Mouse (Mus musculus): ENCODE measurements around the gene Frg2f1. TPM values are rescaled to one million over a fixed set of nuclear protein-coding genes. Genes with fewer than 3 reads are reported as not detected.
"Not testable (repeated sequence)": the region's sequence is repeated elsewhere in the genome, so short reads cannot be mapped to it uniquely, and the experiment has no call there.

The Frg2f1 gene
- 10 to 100 TPM; 24.1 to 28.0 TPM for total RNA-seq (2021)

- intact Hi-C loops (cut with DNase I): no loop called here
- DNase-seq: peak; percentile 94
Measured at GRCm38 (mm10) chr4:119539031-119539824, at the start of gene Frg2f1. TSS of gene Frg2f1 (minus strand) at chr4:119539529.

DNA sequence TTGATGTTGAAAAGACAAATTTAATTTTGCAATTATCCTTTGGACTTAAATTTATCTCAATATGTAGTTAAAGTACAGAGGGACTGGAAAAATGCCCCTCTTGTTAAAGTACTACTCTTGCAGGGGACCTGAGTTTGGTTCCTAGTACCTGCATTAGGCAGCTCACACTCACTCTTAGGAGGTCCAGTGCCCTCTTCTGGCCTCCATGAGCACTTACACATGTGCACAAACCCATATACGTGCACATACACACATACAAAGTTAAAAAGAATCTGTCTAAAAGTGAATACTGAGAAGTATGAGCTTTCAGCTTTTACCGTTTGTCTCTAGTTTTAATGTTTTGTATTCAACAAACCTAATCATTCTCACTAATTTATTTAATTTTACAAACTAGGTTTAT lies 48.7 kb upstream of the Frg2f1 start:
- intact Hi-C loops (cut with DNase I): no loop called here
- no peak for DNase-seq

GRCm38 (mm10) chr4:119575459-119575858 lies 36.1 kb upstream of the Frg2f1 start:
- intact Hi-C loops (cut with DNase I): no loop called here
- DNase-seq: no peak

GRCm38 (mm10) chr4:119574504-119574903 lies 35.2 kb upstream of the Frg2f1 start:
- intact Hi-C loops (cut with DNase I): no loop called here

DNA sequence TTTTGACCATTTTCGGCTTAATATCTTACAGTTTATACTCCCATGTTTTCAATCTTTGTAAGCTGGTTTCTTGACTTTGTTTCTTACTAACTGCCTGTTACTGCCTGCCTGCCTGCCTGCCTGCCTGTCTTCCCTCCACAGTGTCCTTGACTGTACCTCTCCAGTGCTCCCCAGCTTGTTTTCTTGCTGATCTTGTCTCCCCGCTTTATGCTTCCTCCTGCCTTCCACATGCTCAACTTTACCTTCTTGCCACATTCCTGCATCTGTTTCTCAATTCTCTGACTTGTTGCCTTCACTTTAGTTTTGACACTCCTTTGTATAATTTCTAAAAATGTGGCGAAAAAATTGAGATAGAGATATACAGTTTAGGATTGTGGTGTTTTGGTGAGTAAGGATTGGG lies 33.4 kb upstream of the Frg2f1 start:
- intact Hi-C loops (cut with DNase I): no loop called here
- DNase-seq: no peak

More at GRCm38 (mm10) chr4:119574504-119574903, 35.2 kb upstream of the Frg2f1 start:
- no peak for DNase-seq

DNA sequence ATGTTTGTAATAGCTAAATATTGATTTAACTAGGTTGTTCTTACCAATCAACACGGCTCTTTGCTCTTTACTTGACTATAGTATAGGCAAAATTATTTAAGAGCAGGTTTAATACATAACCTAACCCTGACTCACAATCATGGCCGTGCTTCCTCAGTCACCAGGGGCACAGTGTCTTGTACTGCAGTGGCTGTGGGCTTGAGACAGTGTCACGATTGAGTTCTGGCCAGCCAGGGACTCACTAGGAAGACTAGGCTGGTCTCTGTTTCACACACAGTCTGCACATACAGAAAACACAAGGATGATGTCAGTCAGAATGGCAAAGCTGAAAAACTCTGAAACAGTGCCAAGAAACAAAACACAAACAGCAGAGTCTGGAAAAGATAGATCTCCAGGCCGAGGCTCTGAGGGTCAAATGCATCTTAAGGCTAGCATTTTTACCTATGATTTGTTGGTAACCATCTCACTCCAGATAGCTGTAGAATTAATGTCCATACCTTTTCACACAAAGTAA lies 27.1 kb upstream of the Frg2f1 start:
- DNase-seq: no peak
- intact Hi-C loops (cut with DNase I): no loop called here

DNA sequence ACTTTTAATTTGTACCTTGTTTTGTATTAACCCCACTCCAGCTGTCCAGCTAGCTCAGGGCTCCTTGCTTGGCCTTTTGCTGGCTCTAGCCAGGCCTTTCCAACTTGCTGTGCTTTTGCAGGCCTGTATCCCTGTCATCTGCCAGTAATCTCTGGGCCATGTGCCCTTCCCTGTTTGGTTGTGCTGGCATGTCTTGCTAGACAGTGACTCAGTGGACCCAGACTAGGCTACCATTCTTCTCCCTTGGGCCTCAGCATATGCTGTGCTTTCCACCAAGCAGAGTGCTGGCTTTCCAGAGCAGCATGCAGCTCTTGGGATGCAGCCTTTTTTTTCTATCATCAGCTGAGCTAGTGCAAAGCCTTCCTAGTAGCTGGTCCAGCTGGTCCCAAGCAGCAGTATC lies 23.8 kb upstream of the Frg2f1 start:
- peak; percentile 3 for DNase-seq
- intact Hi-C loops (cut with DNase I): no loop called here

DNA sequence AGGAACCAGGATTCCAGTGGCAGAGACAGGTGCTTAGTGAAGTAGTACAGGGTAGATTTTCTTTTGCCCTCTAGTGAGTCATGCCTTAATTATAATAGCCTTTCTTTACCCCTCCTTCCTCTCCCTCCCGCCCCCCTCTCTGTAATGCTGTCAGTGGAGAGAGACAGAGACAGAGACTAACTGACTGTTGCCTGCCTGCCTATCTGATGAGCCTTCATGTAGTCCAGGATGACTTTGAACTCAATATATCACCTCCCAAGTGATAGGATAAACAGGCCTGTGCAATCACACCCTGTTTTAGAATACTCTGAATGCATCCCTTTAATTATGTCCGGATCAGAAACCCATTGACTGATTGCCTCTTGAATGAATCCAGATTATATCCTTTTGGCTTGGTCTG lies 16.1 kb upstream of the Frg2f1 start:
- intact Hi-C loops (cut with DNase I): no loop called here
- DNase-seq: no peak

DNA sequence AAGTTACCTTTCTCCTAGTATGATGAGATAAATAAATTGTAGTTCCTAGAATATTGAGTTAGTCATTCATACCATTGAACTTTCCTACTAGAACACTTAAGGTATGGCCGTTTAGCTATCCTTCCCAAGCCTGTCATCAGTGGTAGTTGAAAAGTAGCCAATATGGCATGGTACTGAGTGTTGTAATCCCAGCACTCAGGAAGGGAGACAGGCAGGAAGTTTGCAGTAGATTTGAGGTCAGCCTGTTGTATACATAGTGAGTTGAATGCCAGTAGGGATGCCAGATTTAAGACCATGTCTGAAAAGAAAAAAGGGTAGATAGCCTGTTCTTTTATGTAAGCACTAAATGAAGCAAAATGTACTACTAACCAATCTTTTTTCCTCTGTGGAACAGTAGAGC lies 11.5 kb upstream of the Frg2f1 start:
- intact Hi-C loops (cut with DNase I): no loop called here
- DNase-seq: no peak

DNA sequence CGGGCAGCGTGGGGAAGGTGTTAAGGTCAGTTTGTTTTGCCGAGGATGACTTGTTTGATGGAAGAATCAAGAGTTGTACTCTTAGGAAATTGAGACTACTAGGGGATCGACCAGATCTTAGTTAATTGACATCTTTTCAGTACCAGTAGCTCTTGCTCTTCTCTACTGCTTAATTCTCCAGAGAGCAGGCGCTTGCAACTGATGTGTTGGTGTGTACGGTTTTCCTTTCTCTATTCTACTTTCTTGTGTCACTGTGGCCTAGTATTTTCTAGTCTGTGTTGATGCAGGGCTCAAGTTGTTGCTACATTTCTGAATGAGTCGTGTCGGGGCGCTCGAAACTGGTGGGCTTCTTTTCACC lies 1.2 kb upstream of the Frg2f1 start:
- DNase-seq: no peak

GRCm38 (mm10) chr4:119539836-119540532 lies 655 bp upstream of the Frg2f1 start:
- intact Hi-C loops (cut with DNase I): loop anchor here (10.0 kb wide), 1 partner anchor 75 kb away; no protein-coding TSS in a partner anchor
- DNase-seq: peak; percentile 50

More for the DNA sequence above, 1.2 kb upstream of the Frg2f1 start:
- intact Hi-C loops (cut with DNase I): loop anchor here (10.0 kb wide), 1 partner anchor 74 kb away; no protein-coding TSS in a partner anchor

GRCm38 (mm10) chr4:119537436-119537835 lies 1.9 kb downstream of the Frg2f1 start:
- intact Hi-C loops (cut with DNase I): no loop called here
- no peak for DNase-seq

DNA sequence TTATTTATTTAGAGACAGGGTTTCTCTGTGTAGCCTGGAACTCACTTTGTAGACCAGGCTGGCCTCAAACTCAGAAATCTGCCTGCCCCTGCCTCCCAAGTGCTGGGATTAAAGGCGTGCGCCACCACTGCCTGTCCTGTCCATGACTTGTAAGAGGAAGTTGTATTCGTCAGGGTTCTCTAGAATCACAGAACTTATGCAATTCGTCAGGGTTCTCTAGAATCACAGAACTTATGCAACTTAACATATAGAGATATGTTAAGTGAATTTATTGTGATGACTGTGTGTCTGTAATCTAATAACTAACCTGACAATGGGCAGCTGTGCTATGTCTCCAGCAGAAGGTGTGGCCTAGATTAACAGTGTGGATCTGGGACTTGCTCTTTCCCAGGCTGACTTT lies 2.7 kb downstream of the Frg2f1 start, which contains the start of gene Foxj3:
Foxj3 (plus strand) TSS at position 390 of the 400 bp plus-strand sequence.
- DNase-seq; intact Hi-C loops (cut with DNase I): not testable (repeated sequence)

DNA sequence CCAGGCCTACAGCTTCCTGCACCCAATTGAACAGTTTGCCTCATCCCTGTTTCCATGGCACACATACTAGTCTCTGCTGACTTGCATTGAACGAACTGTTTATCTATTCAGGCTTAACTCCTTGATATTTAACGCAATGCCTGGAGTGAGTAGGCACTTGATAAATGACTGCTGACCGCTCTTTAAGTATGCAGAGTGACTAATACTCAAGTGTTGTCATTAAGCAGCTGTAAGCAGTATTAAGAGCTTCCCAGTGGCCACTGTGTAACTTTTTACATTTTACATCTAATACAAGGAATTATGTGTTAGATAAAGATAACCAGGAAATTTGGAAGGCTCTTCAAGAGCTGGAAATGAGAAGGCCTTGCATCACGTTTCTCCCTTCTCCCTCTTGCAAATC lies 4.2 kb downstream of the Frg2f1 start:
- intact Hi-C loops (cut with DNase I): no loop called here
- no peak for DNase-seq

- intact Hi-C loops (cut with DNase I): no loop called here
- DNase-seq: no peak
Measured at GRCm38 (mm10) chr4:119531813-119532212, 7.5 kb downstream of the Frg2f1 start.

DNA sequence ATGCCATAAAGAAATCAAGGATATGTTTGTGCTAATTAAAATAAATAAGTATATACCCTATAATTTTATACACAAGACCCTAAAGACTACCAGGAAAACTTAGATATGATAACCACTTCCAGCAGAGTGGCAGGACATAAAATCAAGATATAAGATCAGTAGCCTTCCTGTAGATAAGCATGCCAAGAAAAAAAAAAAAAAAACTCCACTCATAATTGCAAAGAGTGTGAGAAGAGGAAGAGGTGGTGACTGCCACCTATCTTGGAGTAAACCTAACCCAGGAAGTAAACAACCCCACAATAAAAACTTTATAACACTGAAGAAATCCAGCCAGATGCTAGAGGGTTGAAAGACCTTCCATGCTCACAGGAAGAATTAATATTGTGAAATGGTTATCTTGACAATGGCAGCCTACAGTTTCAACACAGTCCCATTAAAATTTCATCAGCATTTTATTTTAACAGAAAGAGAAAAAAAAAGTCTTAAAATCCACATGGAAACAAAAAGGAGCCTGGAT lies 12.9 kb downstream of the Frg2f1 start:
- DNase-seq: no peak
- intact Hi-C loops (cut with DNase I): no loop called here

- intact Hi-C loops (cut with DNase I): no loop called here
- no peak for DNase-seq
Measured at GRCm38 (mm10) chr4:119524466-119524865, 14.9 kb downstream of the Frg2f1 start.

- no peak for DNase-seq
- intact Hi-C loops (cut with DNase I): no loop called here
Measured at GRCm38 (mm10) chr4:119524010-119524409, 15.3 kb downstream of the Frg2f1 start.

GRCm38 (mm10) chr4:119523575-119523974 lies 15.8 kb downstream of the Frg2f1 start:
- no peak for DNase-seq
- intact Hi-C loops (cut with DNase I): no loop called here

- DNase-seq: no peak
Measured at GRCm38 (mm10) chr4:119512731-119513141, 26.6 kb downstream of the Frg2f1 start.

DNA sequence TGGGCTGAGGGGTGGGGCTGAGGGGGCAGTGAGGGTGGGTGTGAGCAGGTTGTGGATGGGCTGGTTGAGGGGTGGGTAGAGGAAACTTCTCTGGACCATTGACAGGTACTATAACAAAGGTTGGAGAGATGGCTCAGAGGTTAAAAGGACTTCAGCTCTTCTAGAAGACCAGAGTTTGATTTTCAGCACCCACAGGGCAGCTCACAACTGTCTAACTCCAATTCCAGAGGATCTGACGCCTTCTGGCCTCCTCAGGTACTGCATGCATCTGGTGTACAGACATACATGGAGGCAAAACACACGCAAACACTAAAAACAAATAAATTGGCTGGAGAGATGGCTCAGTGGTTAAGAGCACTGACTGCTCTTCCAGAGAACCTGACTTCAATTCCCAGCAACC lies 27.7 kb downstream of the Frg2f1 start:
- DNase-seq: no peak
- intact Hi-C loops (cut with DNase I): no loop called here

More at GRCm38 (mm10) chr4:119512731-119513141, 26.6 kb downstream of the Frg2f1 start:
- intact Hi-C loops (cut with DNase I): no loop called here

Measured in left cerebral cortex, postnatal 4 days (tissue).